Mouse (Mus musculus) ovary, postnatal 10 days (tissue): ENCODE results near the gene Rhox1.
"Not testable (repeated sequence)": the region's sequence is repeated elsewhere in the genome, so short reads cannot be mapped to it uniquely, and the experiment has no call there.

Source experiments
- DNase-seq: peaks from one replicate; pipeline ENCODE4 v3.0.0; 2022; ENCODE audit warnings: low spot score

Rhox1 gene

GRCm38 (mm10) chrX:37222158-37222557, at the start of gene Rhox1:
Rhox1 (minus strand) TSS chrX:37222258.
- not testable (repeated sequence) for DNase-seq

GRCm38 (mm10) chrX:37265038-37265437, 43.0 kb upstream of the Rhox1 start, which contains the start of gene Rhox4a:
Rhox4a (plus strand) TSS chrX:37265338.
- DNase-seq, result not testable (repeated sequence)

GRCm38 (mm10) chrX:37249619-37250018, 27.6 kb upstream of the Rhox1 start, which contains the start of gene Rhox3a:
Rhox3a (plus strand) TSS chrX:37249919.
- DNase-seq, result not testable (repeated sequence)

GRCm38 (mm10) chrX:37244676-37245075, 22.6 kb upstream of the Rhox1 start, which contains the start of gene Rhox2a:
Rhox2a (plus strand) TSS chrX:37244976.
- DNase-seq, result not testable (repeated sequence)

- no peak for DNase-seq
Observed at GRCm38 (mm10) chrX:37210941-37211340, 11.1 kb downstream of the Rhox1 start, which contains the start of gene Gm9. Gm9 (minus strand) TSS chrX:37211041.

GRCm38 (mm10) chrX:37198676-37199075, 23.4 kb downstream of the Rhox1 start:
- DNase-seq, result no peak

- DNase-seq, result no peak
Observed at GRCm38 (mm10) chrX:37191744-37192379, 30.2 kb downstream of the Rhox1 start.

GRCm38 (mm10) chrX:37191105-37191743, 30.8 kb downstream of the Rhox1 start, which contains the start of the genes Ndufa1 and Rnf113a1:
Ndufa1 (minus strand) TSS chrX:37191163.
Rnf113a1 (plus strand) TSS chrX:37191245.
- peak; percentile 57 for DNase-seq

- no peak for DNase-seq
Observed at GRCm38 (mm10) chrX:37190755-37191104, 31.3 kb downstream of the Rhox1 start.

- DNase-seq, result not testable (repeated sequence)
Observed at GRCm38 (mm10) chrX:37184401-37184800, 37.7 kb downstream of the Rhox1 start.

GRCm38 (mm10) chrX:37168742-37169141, 53.3 kb downstream of the Rhox1 start, which contains the start of gene Akap14:
Akap14 (minus strand) TSS chrX:37168842.
- no peak for DNase-seq

- DNase-seq, result no peak
Observed at GRCm38 (mm10) chrX:37167085-37167484, 55.0 kb downstream of the Rhox1 start.
